Mouse (Mus musculus) layer of hippocampus, adult 2 months (tissue): ENCODE measurements around the gene Rab4b. TPM values are rescaled to one million over a fixed set of nuclear protein-coding genes. Genes with fewer than 3 reads are reported as not detected.

Experiments
- DNase-seq, 2 experiments: peaks; one replicate each; pipeline ENCODE4 v3.0.0; 2022; ENCODE audit warnings: low spot score in 2 of 2
- H3K27ac ChIP-seq: fragments of 200-600 bp; 2 replicates; pipeline ENCODE4 v1.8.1; 2022
- H3K4me3 ChIP-seq: fragments of 200-600 bp; 2 replicates; pipeline ENCODE4 v1.8.1; 2022; ENCODE audit warnings: mild to moderate bottlenecking
- CTCF ChIP-seq: fragments of 200-600 bp; conservative IDR thresholded peaks from 2 replicates; pipeline ENCODE4 v1.8.1; 2022; ENCODE audit warnings: antibody characterized with exemption, mild to moderate bottlenecking, moderate library complexity
- microRNA-seq, 2 experiments: library from miRNA; unstranded; fragments of <30 nt; microRNA quantifications; one replicate each; pipeline ENCODE4 v1.2.0; 2021
- total RNA-seq, 2 experiments: library from RNA; stranded (reverse); gene quantifications; 2 replicates each; pipeline ENCODE4 v1.2.3; 2021

Rab4b gene
- total RNA-seq, 2 experiments from 2014 or later, result 97.4 to 98.8 TPM

GRCm38 (mm10) chr7:27131387-27131786 lies 47.3 kb downstream of the Rab4b start:
- Histone ChIP-seq H3K27ac (no peak overlapping the region), H3K4me3 (no peak overlapping the region)
- peak; percentile 49 for TF ChIP-seq CTCF
- DNase-seq, result no peak

- TF ChIP-seq CTCF, result no peak
- Histone ChIP-seq H3K4me3 (no peak overlapping the region), H3K27ac (no peak overlapping the region)
- no peak for DNase-seq
These were observed 48.0 kb downstream of the Rab4b start for GRCm38 (mm10) chr7:27130521-27131370.

- no peak for DNase-seq
- no peak for TF ChIP-seq CTCF
- H3K27ac ChIP-seq, result no peak overlapping the region
- H3K4me3 ChIP-seq, result no peak overlapping the region
These were observed 48.9 kb downstream of the Rab4b start for GRCm38 (mm10) chr7:27129811-27130210.

- H3K4me3 ChIP-seq, result no peak overlapping the region
- DNase-seq, result no peak
- TF ChIP-seq CTCF, result no peak
- H3K27ac ChIP-seq, result no peak overlapping the region
These were observed 49.8 kb downstream of the Rab4b start for GRCm38 (mm10) chr7:27128946-27129345.

- peak; percentile 82 for TF ChIP-seq CTCF
- peak; percentile 26 to 56 for DNase-seq
- Histone ChIP-seq H3K27ac (no peak overlapping the region), H3K4me3 (no peak overlapping the region)
These were observed 50.5 kb downstream of the Rab4b start for GRCm38 (mm10) chr7:27128162-27128561.

- H3K27ac ChIP-seq, result no peak overlapping the region
- no peak overlapping the region for H3K4me3 ChIP-seq
- DNase-seq, result no peak
- TF ChIP-seq CTCF, result no peak
These were observed 53.7 kb downstream of the Rab4b start for GRCm38 (mm10) chr7:27124969-27125368.

- no peak overlapping the region for H3K27ac ChIP-seq
These were observed 54.3 kb downstream of the Rab4b start for GRCm38 (mm10) chr7:27124305-27124832.

GRCm38 (mm10) chr7:27119676-27120075 lies 59.0 kb downstream of the Rab4b start, which contains the start of gene Cyp2f2:
Gene Cyp2f2 (plus strand): TSS chr7:27119909.
- H3K4me3 ChIP-seq, result no peak within 1 kb of the TSS
- TF ChIP-seq CTCF, result no peak
- DNase-seq, result no peak
- no peak within 1 kb of the TSS for H3K27ac ChIP-seq

More at GRCm38 (mm10) chr7:27124305-27124832, 54.3 kb downstream of the Rab4b start:
- DNase-seq, result no peak
- TF ChIP-seq CTCF, result no peak
- H3K4me3 ChIP-seq, result no peak overlapping the region

Small RNA genes lying within 50 kb of the gene (microRNA-seq; reads per million reads assigned to microRNA genes)
- gene Mir1191 (0 reads per million in 2 experiments), gene Mir3101 (0 to 0.55 reads per million in 2 experiments)

Other genes starting within 250 kb of the Rab4b start
- not detected for gene Cyp2a22, start 239.5 kb downstream of the Rab4b start, total RNA-seq
- gene Cyp2a12, start 149.8 kb downstream of the Rab4b start, total RNA-seq, result not detected
- gene Cyp2f2, start 59.0 kb downstream of the Rab4b start, total RNA-seq, result under 1 TPM in 1 of 2 experiments, not detected in 1; 0.41 TPM
- gene Cyp2t4, start 25.2 kb downstream of the Rab4b start, total RNA-seq, result not detected
- gene Egln2, start 12.1 kb downstream of the Rab4b start, total RNA-seq, result 100 to 1,000 TPM in 1 of 2 experiments, 10 to 100 TPM in 1; 97.4 to 103 TPM
- not detected for gene Gm21983, start 2.2 kb upstream of the Rab4b start, total RNA-seq
- 1 to 10 TPM; 2.2 to 2.7 TPM for gene Mia, start 2.3 kb upstream of the Rab4b start, total RNA-seq
- 10 to 100 TPM; 19.5 to 21.7 TPM for gene BC024978, start 16.9 kb upstream of the Rab4b start, total RNA-seq
- gene Snrpa, start 17.4 kb upstream of the Rab4b start, total RNA-seq, result 10 to 100 TPM; 84.8 to 91.0 TPM
- 1 to 10 TPM; 8.5 to 9.1 TPM for gene Itpkc, start 49.8 kb upstream of the Rab4b start, total RNA-seq
- 10 to 100 TPM; 36.1 to 37.9 TPM for gene Coq8b, start 54.1 kb upstream of the Rab4b start, total RNA-seq
- 100 to 1,000 TPM; 135 to 148 TPM for gene Numbl, start 79.5 kb upstream of the Rab4b start, total RNA-seq
- gene Ltbp4, start 158.8 kb upstream of the Rab4b start, total RNA-seq, result 10 to 100 TPM; 54.5 to 54.8 TPM
- 10 to 100 TPM; 29.4 to 42.9 TPM for gene Shkbp1, start 177.1 kb upstream of the Rab4b start, total RNA-seq
- gene Gm20479, start 178.5 kb upstream of the Rab4b start, total RNA-seq, result not detected